Mouse (Mus musculus): Measurements from ENCODE around the gene Gm21173. TPM values are rescaled to one million over a fixed set of nuclear protein-coding genes. Genes with fewer than 3 reads are reported as not detected.
"Not testable (repeated sequence)": the region's sequence is repeated elsewhere in the genome, so short reads cannot be mapped to it uniquely, and the experiment has no call there.

Gene Gm21173
- polyA plus RNA-seq (2015; fragmentation: Nextera tagmentation; extraction: Ambion mirVana): not detected in 2 replicates

DNA sequence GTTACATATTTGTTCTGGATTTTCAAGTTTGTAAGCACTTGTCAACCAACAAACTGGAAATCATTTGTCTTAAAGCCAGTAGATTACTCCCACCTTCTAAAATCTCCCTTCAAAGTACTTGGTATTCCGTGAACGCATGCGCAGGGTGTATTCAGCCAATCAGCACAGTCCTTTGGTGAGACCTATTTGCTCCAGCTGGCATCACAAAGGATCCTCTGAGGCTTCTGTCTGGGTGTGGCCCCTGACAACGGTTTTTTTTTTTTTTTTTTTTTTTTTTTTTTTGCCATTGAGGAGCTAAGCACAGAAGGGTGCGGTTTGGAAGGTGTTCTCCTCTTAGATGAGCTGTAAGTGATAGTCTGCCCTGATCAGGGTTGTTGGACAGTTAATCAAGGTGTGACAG is at the start of gene Gm21173:
Gm21173 (plus strand) TSS at position 301 of the 400 bp plus-strand sequence.
- no CpG with 5 or more reads among the region's 5 CpGs for WGBS
- not testable (repeated sequence) for ATAC-seq (ENCODE audit: low FRiP score); H3K36me3 ChIP-seq; H3K4me2 ChIP-seq; H3K4me1 ChIP-seq; H3K27me3 ChIP-seq (replicated peaks); H3K27ac ChIP-seq (replicated peaks); H3K9me3 ChIP-seq (replicated peaks); H3K4me3 ChIP-seq (replicated peaks); H3K9ac ChIP-seq (replicated peaks)

All from neural tube, embryonic 15.5 days (tissue).